27 mouse cellular contexts compared by ENCODE assay signal in the genomic region with DNA sequence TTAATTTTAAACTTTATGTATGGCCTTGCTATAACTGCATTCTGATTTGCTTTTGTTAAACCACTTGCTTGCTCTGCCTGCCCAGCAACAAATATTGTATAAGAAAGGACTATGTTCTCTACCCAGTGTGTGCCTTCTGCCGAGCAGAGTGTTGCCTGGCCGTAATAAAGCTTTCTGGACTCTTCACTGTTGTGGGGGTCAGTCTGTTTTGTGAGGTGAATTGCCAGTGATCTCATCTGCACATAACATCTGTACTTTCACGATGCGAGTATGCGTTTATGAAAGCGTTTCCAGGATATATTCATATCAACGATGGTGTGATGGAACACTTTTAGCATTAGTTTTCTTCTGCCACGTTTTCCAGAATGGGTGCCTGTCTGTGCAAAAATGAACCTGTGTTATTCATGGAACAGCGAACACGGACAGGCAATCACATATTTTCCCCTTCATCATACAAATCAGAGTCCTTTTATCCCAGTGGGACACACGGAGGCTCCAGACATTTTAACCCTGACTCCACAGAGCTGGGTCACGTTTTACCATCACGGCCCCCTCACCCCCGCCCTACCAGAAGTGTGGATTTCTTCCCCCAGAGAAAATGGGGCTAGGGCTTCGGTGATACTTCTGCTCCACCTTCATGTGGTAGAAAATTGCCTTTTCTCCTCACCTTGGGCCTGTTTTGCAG. TPM values are rescaled to one million over a fixed set of nuclear protein-coding genes. Genes with fewer than 3 reads are reported as not detected.
DNase-seq lines count a peak whose midpoint lies in the region; ATAC-seq and TF ChIP-seq lines count a peak whose summit lies in the region.
"Had no signal": no experiment of that assay in that cellular context is flagged by ENCODE, and none has a peak within 500 bp of the region (broad histone marks: within the 10 kb centered on the region; RNA-seq: fewer than 3 reads in every experiment).

No protein-coding gene starts in this region.

- no peak overlapping the region for H3K27ac ChIP-seq in gastrocnemius, adult 2 months
- H3K27ac ChIP-seq in intestine, postnatal 0 days (ENCODE audit: low read depth, low read length), result no peak overlapping the region
- H3K27ac ChIP-seq: embryonic facial prominence, embryonic 15.5 days; forebrain, embryonic 12.5 days; hindbrain, embryonic 12.5 days; kidney, postnatal 0 days; limb, embryonic 12.5 days; midbrain, embryonic 10.5 days; neural tube, embryonic 12.5 days had no signal

- peak; percentile 18 for DNase-seq in gastrocnemius, adult 2 months
- DNase-seq in gastrocnemius, postnatal 14 days, result no peak
- peak; percentile 19 for DNase-seq in right cerebral cortex, postnatal 25 days
- no peak for DNase-seq in right cerebral cortex, adult 18-20 months
- DNase-seq in yolk sac, embryonic 10.5 days (ENCODE audit: low spot score), result peak; percentile 69
- DNase-seq in layer of hippocampus, adult 11-12 months (ENCODE audit: low spot score), result no peak
- DNase-seq: adrenal gland, postnatal 36 days; B cell, adult 2 months; cerebellum, adult 8-10 months; embryo, embryonic 11 days; right cerebral cortex, postnatal 4 days; thymus, postnatal 14 days had no signal

- intact Hi-C loops in gastrocnemius, adult 2 months (cut with DNase I), result no loop called here
- intact Hi-C loops in gastrocnemius, postnatal 14 days (cut with DNase I; ENCODE audit: low total_unique reads), result no loop called here

- no peak overlapping the region for H3K9ac ChIP-seq in intestine, postnatal 0 days (ENCODE audit: low read depth, low read length)
- H3K9ac ChIP-seq: embryonic facial prominence, embryonic 15.5 days; forebrain, embryonic 12.5 days; hindbrain, embryonic 12.5 days; limb, embryonic 12.5 days; neural tube, embryonic 12.5 days had no signal

- ATAC-seq in intestine, postnatal 0 days, result no peak
- ATAC-seq: activated CD4-positive, CD25-positive, alpha-beta regulatory T cell, adult 4 months; inflammation-experienced regulatory T-cells, adult 6 months; Patski had no signal

- TF ChIP-seq CTCF in gastrocnemius, adult 2 months (IDR thresholded peaks at IDR 0.05), result no peak
- TF ChIP-seq CTCF in intestine, postnatal 0 days (IDR thresholded peaks at IDR 0.05; ENCODE audit: low read depth), result no peak

- H3K4me2 ChIP-seq in intestine, postnatal 0 days (replicated peaks; ENCODE audit: low read depth), result peak overlapping the region; percentile 35
- H3K4me2 ChIP-seq: embryonic facial prominence, embryonic 15.5 days; forebrain, embryonic 12.5 days; hindbrain, embryonic 12.5 days; limb, embryonic 12.5 days; neural tube, embryonic 12.5 days had no signal

- no peaks in the 10 kb centered on the region for H3K9me3 ChIP-seq in intestine, postnatal 0 days (ENCODE audit: control insufficient read depth)

- H3K4me3 ChIP-seq in gastrocnemius, adult 2 months, result no peak overlapping the region
- no peak overlapping the region for H3K4me3 ChIP-seq in intestine, postnatal 0 days (ENCODE audit: low read depth, low read length)
- H3K4me3 ChIP-seq: embryonic facial prominence, embryonic 15.5 days; forebrain, embryonic 12.5 days; hindbrain, embryonic 12.5 days; limb, embryonic 12.5 days; midbrain, embryonic 10.5 days; neural tube, embryonic 12.5 days had no signal

- no peaks in the 10 kb centered on the region for H3K27me3 ChIP-seq in intestine, postnatal 0 days (replicated peaks; ENCODE audit: control insufficient read depth, insufficient read depth, low read length)
- H3K27me3 ChIP-seq: embryonic facial prominence, embryonic 15.5 days; forebrain, embryonic 12.5 days; hindbrain, embryonic 12.5 days; limb, embryonic 12.5 days; neural tube, embryonic 12.5 days; Patski had no signal

- peaks cover 22% of the 10 kb centered on the region for H3K4me1 ChIP-seq in intestine, postnatal 0 days (replicated peaks; ENCODE audit: control insufficient read depth, insufficient read depth, low read length)

- WGBS in intestine, postnatal 0 days, result 40% methylated on average over 15 of the region's 15 CpGs

- H3K36me3 ChIP-seq in intestine, postnatal 0 days (ENCODE audit: control insufficient read depth, insufficient read depth), result peaks cover 2% of the 10 kb centered on the region; the same call in 1 of the 2 replicates
- H3K36me3 ChIP-seq: hindbrain, embryonic 12.5 days; neural tube, embryonic 12.5 days had no signal

RNA-seq across cellular contexts. Expression of a gene that starts 2.7 kb away (rescaled TPM):
- not detected for total RNA-seq in gastrocnemius, adult 2 months (2021)
- total RNA-seq in gastrocnemius, postnatal 14 days (2021), result not detected
- polyA plus RNA-seq in intestine, postnatal 0 days (2015; fragmentation: Nextera tagmentation; extraction: Ambion mirVana), result not detected in 2 replicates
- total RNA-seq: adrenal gland, postnatal 36 days; heart, adult 18-20 months; monocyte, adult 5-6 weeks had no signal
- polyA plus RNA-seq: activated CD4-positive, CD25-positive, alpha-beta regulatory T cell, adult 4 months; forebrain, embryonic 12.5 days; heart, embryonic 16.5 days; hindbrain, embryonic 12.5 days; inflammation-experienced regulatory T-cells, adult 6 months; kidney, postnatal 0 days; limb, embryonic 12.5 days; liver, embryonic 16.5 days; midbrain, embryonic 10.5 days; neural tube, embryonic 12.5 days had no signal

RNA-seq across cellular contexts. Expression of a gene that starts 2.7 kb away (rescaled TPM):
- total RNA-seq in gastrocnemius, adult 2 months (2021), result 1 to 10 TPM; 6.1 to 6.6 TPM
- total RNA-seq in gastrocnemius, postnatal 14 days (2021), result 10 to 100 TPM; 16.8 to 17.1 TPM
- 29.1 and 30.8 TPM in 2 replicates for polyA plus RNA-seq in intestine, postnatal 0 days (2015; fragmentation: Nextera tagmentation; extraction: Ambion mirVana)

RNA-seq across cellular contexts. Expression of a gene that starts 53.4 kb away (rescaled TPM):
- total RNA-seq in gastrocnemius, adult 2 months (2021), result not detected
- not detected for total RNA-seq in gastrocnemius, postnatal 14 days (2021)
- 0.29 and 0.94 TPM in 2 replicates for polyA plus RNA-seq in intestine, postnatal 0 days (2015; fragmentation: Nextera tagmentation; extraction: Ambion mirVana)
- total RNA-seq: heart, adult 18-20 months had no signal

Comparison
In these comparisons a context has a peak if more than half of its experiments do, and no peak if none do; other contexts are left out.
1. DNase-seq: peak in gastrocnemius, adult 2 months (single experiment), right cerebral cortex, postnatal 25 days (single experiment) and yolk sac, embryonic 10.5 days (single experiment); none in gastrocnemius, postnatal 14 days (single experiment), right cerebral cortex, adult 18-20 months (single experiment) and layer of hippocampus, adult 11-12 months (single experiment).